Mouse (Mus musculus): Measurements from ENCODE around the gene Lnpep.
A peak's percentile ranks its signal among the peaks of the same experiment; 100 is the strongest.
"Not testable (repeated sequence)": the region's sequence is repeated elsewhere in the genome, so short reads cannot be mapped to it uniquely, and the experiment has no call there.

Lnpep gene

DNA sequence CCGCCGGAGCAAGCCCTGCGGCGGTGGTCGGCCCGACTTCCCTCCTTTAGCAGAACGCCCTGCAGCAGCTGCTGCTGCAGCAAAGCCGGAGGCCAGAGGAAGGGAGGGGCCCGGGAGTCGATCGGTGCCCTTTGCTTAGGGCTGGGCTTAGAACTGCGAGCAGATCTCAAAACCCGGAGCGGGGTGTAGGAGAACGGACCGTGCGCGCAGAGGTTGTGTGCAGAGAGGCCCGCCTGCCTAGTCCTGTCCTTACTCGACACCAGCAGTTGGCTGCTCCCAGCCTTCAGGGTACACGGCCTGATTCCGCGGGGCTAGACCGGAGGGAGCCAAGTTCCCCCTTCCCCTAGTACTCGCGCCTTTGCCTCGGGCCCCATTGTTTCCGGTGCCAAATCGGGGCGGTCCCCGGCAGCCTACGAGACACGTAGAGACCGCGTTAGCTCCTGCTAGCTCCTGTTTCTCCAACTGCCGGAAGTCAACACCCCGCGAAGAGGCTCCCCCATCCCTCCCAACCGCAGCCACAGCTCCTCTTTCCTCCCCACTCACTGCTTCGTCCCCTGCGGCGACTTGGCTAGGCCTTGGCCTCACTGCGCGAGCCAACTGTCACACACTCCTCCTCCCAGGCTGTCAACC is at the start of gene Lnpep:
TSS of gene Lnpep (minus strand) at position 94 of the 630 bp plus-strand sequence.
- DNase-seq (ENCODE audit: low spot score) = peak; percentile 98

DNA sequence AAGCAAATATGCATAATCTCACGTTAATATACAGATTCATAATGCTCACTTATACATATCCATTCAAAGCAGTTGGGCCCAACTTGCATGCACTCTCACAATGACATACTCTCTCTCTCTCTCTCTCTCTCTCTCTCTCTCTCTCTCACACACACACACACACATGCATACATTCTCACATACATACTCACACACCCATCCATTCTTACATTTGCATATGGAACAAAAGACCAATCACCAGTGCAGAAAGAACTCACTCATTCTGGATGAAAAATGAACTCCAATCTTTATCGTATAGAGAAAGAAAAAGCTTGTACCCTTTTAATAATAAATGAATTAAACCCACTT is 31.0 kb upstream of the Lnpep start:
- DNase-seq (ENCODE audit: low spot score) = no peak

DNA sequence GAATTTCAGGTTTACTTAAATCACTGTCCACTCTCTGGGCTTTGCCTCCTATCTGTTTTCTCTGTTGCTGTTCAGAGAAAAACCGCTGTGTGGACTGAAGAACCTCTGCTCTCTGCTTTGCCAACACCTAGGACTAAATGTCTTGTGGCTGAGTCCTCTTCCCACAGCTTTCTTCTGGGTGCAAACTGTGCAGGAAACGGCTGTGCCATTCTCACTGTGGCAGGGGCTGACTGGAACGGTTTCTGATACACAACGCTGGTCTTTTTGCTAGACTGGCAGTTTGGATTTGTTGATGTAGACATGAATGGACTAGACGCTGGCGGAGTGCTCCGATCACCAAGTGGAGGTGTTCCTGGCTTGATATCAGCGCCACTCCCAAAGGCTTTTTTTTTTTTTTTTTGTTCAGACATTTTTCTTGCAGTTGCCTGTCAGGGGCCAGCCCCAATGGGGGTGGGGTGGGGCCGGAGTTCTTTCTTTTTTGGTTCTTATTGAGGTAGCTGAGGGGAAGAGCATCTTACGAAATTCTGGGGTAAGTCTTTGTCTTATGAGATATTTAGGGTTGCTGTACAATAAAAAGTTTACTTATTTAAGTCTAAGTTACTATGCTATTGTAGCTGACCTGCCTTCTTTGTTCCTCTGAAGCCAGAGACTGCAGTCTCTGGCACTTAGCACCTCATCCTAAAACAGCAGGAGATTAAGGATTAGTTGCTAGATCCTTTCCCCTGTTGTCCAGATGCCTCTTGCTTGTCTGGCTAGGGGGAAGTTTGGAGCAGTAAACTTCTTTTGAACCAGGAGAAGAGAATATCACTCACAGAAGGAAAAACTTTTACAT is 30.4 kb upstream of the Lnpep start:
- no peak for DNase-seq (ENCODE audit: low spot score)

DNA sequence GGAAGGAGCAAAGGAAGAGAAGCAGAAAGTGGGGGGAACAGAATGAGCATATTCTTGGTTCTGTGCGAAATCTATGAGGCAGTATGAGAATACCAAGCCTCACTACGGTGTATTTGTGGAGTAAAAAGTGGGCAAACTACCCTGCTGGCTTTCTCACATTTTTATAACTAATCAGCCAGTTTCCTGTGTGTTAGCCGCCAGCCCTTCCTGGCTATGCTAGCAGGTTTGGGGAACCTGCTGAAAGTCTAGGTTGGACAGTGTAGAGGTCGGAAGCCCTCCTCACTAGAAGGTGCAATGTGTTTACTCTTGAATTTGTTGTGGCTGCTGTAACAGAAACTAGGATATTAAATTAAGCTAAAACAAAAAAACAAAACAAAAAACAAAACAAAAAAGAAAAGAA is 27.7 kb upstream of the Lnpep start:
- DNase-seq (ENCODE audit: low spot score) = no peak

DNA sequence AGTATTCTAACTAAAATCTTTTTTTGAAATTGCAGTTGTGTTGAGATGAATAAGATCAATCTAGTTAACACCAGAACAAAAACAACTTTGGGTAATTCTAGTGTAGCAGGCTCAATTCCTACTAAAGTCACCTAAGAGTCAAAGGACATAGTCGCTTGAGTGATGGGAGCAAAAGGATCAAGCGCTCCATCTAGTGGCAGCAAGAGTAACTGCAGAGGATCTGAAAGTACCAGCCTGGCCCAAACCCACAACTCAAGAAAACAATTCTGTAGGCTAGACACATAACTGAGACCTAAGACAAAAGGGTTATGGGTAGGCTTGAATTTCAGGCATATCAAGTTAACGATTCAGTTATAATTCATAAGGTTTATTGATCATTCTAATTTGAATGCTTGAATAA is 20.9 kb upstream of the Lnpep start:
- DNase-seq (ENCODE audit: low spot score) = peak; percentile 85

DNA sequence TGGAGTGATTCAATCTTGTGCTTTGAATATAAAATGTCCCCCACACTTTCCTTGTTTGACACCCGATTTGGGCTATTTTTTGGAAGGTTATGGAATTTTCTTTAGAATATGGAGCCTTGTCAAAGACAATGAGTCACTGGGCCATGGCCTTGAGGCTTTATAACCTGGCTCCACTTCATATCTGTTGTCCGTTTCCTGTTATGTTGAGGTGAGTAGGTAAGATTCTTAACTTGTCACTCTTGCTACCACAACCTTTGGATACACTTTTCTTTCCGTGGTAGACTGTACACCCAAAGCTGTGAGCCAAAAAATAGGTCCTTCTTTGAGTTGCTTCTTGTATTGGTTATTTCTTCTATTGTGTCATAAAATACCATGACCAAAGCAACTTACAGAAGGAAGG is 12.5 kb upstream of the Lnpep start:
- no peak for DNase-seq (ENCODE audit: low spot score)

DNA sequence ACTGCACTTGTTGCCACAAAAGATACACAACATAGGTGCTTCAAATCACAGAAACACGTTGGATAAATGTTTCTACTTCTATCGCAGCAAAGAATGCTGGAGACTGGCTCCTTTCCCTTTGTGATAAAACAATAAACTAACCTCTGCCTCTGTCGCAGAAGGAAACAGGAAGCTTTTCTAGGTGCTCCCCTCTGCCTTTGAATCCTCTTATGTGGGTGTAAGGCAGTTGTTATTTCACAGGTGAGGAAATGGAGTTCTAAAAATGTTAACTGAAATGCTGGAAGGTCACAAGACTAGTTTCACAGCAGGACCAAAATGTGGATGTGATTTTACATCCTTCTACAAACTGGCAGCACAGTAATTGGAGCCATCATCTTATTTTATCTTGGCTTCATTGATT is 11.3 kb upstream of the Lnpep start:
- DNase-seq (ENCODE audit: low spot score) = no peak

DNA sequence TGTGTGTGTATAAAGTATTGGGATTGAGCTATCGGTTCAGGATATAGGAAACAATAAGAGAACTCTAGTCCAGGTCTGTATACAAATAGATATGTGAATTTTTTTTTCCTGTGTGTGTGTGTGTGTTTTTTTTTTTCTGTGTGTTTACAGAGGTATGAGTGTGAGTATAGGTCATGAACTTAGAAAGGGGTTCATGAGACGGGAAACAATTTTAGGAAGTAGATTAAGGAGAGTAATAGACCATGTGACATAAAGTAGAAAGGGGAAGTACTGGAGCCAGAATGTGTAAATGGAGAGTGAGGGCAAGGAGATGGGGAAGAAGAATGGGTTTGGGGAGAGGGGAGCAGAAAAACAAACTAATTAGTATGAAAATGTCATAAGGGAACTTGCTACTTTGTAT is 9.2 kb upstream of the Lnpep start:
- DNase-seq (ENCODE audit: low spot score) = no peak

DNA sequence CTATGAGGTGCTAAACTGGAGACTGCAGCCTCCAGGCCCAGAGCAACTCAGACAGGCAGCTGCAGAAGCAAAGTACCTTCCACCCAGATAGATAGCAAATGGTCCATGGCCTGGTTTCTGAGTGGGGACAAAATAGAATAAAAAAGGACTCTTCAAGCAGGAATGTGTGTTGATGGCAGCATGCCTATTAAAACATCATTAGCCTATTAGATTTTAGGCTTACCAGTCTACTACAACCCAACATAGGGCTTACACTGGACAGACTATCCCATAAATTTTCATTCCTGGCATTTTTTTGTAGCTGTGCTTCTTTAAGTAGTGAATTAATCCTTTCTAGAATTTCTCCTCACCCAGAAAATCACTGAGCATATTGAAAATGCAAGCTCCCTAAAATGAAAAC is 7.1 kb upstream of the Lnpep start:
- DNase-seq (ENCODE audit: low spot score) = peak; percentile 60

DNA sequence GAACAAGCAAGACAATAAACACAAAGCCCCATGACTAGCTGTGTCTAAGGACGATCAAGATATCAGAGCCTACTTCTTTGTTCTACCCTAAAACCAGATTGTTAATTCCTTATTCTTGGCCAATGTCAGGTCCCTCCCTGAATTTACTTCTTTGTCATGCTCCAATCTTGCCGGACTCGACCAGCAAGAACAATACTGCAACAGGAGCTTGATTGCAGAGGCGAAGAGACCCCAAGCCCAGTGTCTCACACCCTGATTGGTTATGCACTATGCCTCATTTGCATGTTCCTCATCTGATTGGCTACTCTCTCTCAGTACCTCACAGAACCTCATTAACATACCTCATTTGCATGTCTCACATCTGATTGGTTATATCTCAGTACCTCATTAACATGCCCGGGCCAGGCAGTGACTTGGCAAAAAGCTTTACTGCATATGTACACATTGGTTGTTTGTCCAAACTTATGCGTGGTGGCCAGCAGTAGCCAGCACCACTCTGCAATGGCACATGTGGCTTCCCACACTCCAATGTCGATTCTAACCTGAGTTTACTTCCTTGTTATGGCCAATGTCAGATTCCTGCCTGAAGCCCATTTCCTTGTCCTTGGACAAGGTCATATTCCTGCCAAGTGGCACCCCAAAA is 3.5 kb upstream of the Lnpep start:
- not testable (repeated sequence) for DNase-seq (ENCODE audit: low spot score)

DNA sequence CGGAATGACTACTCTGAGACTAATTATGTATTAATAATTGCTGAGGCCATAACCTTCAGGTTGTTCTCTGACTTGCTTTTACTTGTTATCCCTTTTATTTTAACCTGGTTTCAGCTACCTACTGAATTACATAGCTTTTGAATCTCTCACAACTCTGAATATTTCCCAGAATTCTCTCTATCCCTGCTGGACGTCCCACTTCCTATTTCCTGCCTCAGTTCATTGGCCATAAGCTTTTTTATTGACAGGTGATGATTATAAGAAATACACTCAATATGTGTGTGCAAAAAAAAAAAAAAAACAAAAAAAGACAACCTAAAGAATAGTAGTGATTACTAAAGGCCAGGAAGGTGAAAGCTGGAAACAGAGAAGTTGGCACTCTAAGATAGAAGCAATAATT is 2.7 kb upstream of the Lnpep start:
- no peak for DNase-seq (ENCODE audit: low spot score)

DNA sequence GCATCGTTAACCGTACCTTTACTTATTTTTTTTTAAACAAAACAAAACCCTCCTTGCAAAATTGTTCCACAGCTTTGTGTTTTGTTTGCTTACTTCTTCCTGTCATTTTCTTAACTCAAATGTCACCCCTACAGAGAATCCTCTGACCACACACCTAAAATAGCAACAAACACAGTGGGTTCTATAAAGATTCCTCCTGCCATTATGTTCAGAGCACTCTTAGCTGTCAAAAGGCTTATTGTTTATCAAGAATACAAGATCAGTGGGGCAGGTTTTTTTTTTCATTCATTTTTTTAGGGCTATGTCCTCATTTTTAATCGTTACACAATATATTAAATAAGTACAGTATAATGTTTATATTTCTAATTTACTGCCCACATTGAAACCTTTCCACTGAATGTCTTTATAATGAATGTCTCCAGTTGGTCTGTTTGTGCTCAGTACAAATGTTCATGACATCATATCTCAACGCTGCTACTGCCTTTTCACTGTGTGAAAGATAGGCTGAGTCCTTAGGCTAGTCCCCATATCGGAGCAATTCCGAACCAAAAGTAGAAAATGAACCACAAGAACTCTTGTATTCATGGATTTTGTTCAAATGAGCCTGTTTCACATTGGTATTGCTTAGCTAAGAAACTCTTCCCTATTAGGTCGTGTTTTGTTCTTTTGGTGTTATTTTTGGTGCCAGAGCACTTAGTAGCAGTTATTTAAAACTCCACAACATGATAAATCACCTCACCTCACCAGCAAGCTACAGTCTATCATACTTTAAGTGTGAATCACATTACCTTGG is 1.2 kb upstream of the Lnpep start:
- peak; percentile 67 for DNase-seq (ENCODE audit: low spot score)

DNA sequence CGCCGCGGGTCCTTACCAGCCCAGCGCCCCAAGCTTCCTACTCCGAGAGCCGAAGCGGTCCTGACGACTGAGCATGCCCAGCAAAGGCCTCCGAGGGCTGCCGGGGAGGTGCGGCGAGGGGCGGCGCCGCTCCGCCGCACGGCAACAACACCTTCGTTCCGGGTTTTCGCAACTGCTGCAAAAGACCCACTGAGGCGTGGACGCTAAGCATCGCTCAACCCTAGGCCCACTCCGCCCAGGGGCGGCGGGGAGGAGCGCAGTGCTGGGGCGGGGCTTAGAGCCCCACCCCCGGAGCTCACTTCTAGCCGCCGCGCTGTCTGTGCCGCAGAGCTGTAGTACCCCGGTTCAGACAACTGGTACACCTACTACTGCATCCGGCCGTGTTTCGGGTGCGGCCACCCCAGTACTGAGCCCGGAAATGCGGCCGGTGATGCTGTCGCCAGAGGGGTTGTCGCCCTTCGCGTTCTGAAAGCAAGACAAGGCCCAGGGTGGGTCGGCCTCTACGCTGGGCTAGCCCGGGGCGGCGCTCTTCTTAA is 361 bp downstream of the Lnpep start:
- peak; percentile 97 for DNase-seq (ENCODE audit: low spot score)

DNA sequence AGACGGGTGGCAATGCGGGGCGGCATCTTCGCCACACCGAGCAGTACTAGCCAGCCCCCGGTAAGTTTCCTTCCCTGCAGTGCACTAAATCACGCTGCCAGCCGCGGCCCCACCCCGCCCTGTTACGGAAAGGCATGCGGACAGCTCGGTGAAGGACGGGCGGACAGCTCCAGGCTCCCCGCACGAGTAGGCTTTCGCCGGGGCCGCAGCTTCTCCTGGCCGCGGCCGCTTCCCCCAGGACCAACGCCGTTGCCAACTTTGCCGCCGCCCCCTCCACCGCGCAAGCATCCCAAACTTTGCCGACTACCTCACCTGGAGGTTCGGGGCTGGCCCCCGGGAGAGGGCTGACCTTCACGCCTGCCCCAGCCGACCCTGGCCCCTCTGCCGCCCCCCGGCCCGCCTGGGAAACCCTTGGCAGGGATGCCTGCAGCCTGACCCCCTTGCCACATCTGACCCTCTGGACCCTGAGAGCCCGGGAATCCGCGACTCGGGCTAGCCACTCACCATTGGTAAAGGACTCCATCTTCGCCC is 895 bp downstream of the Lnpep start:
- DNase-seq (ENCODE audit: low spot score) = peak; percentile 61

DNA sequence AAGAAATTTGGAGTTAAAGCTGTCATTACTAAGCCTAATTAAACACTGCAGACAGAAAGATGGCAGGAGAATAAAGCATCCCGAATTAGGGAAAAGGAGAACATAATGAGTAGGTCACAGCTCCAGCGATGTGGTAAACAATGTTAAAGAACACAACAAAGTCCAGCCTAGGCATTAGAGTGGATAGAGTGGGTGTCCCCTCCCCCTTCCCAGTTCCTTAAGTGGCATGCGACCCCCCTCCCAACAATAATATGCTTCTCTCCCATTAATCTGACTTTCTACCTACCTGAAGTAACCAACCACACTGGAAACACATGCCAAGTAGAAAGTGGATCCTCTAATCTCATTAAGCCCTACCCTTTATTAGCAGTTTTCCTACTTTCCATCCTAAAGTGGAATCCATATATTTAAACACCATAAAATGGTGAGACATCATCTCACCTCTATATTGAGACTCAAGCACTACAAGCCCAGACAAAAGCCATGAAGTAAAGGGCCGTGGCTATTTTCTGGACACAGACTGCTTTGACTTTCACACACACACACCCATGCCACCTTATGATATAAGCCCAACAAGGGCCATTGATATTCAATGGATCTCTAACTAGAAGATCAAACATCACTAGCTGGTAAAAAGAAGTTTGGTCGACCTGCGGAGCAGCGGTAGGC is 1.5 kb downstream of the Lnpep start:
- DNase-seq (ENCODE audit: low spot score) = peak; percentile 75

DNA sequence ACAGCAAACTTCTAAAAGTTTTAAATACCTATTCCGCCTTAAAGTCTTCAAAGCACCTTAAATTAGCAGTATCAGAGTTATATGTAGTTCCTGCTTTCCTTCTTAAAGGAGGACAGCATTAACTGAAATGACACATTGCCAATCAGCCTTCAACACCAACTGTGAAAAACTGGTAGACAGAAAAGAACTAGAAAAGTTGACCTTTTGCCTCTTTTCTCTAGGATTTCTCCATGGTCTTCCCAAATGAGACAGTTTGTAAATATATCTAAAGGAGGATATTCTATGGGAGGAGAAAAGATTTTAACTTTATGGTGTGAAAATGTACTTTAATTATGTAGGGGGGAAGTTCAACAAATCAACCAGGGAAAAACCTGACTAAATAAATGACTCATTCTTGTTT is 2.3 kb downstream of the Lnpep start:
- DNase-seq (ENCODE audit: low spot score) = peak; percentile 68

DNA sequence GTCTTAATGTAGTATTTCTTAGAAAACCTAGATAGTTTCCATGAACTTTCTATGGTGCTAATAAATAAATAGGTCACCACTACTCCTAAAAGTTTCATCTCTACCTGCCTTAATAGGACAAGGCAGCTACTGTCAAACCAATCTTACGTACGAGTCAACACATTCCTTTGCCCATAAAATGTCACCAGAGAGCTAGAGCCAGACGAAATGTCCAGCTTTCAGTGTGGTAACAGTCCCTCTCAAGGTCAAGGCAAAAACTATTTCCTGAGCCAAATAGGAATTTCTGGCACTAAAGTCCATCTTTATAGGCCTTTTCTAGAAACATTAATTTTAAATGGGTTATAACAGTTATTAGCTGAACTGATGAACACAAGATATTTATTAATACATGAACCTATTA is 3.3 kb downstream of the Lnpep start:
- peak; percentile 66 for DNase-seq (ENCODE audit: low spot score)

DNA sequence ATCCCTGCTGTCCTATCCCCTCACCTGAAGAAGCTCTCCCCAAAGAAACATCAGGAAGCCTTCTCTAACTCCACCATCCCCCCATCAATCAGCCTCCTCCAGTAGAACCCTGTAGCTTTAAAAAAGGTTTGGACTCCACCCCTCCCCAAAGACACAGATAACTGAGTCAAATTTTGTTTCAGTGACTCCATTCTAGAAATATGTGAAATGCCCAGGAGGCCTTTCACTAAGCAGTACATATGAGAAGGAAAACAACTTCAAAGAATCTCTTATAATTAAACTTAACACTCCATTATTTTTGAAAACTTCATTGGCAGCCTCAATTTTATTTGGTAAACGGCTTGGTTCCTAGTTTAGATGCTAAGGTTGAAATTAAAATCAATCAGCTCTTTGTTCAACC is 6.4 kb downstream of the Lnpep start:
- DNase-seq (ENCODE audit: low spot score) = peak; percentile 53

DNA sequence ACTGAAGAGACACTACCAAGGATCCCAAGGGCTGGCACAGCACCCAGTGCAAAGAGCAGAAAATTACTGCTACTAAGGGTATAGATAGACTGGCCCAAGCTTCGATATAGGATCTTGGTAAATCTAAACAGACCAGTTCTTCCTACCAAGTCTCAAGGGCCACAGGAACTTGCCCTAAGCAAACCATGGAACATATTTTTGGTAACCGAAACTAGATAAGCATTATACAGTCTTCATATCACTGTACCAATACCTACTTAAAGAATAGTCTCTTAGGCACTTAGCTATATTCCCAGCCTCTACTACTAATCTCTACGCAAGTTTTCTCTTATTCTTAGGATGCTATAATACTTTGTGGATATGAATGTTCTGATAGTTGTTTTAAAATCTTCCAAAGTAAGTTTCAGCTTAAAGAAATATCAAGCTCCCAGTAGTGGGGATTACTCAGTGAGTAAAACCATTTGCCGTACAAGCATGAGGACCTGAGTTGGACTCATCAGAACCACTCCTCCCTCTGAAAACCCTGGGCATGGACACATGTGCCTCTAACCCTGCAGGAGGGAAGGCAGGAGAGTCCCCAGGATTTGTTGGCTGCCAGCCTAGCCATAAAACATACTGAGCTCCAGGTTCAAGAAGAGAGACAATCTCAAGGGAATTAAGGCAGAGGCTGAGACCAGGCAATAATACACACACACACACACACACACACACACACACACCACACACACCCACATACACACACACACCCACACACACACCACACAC is 7.2 kb downstream of the Lnpep start:
- peak; percentile 76 for DNase-seq (ENCODE audit: low spot score)

DNA sequence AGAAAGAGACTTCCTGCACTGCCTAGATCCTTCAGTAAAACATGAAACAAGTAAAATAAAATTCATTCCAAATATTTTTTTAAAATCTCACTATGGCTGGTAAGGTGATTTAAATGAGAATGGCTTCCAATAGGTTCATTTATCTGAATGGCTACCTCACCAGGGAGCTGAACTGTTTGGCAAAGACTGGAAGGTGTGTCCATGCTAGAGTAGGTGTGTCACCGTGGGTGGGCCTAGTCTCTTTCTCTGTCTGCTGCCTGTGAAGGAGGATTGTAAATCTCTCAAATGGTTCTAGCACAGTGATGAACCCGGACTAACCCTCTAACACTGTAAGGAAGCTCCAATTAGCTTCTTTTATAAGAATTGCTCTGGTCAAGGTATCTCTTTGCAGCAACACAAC is 12.5 kb downstream of the Lnpep start:
- DNase-seq (ENCODE audit: low spot score) = no peak

DNA sequence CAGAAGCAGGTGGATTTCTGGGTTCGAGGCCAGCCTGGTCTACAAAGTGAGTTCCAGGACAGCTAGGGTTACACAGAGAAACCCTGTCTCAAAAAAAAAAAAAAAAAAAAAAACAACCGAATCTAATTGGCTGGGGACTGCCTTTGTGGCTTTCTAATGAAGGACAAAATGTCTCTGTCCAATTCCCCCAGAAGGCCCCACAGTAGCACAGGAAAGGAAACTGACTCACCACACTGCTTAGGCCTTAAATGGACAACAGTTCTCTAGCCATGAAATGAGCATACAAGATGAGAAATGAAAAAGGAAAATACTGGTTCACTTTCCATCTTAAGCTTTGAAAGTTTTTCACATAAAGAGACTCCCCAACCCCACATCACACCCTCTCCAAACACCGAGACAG is 15.3 kb downstream of the Lnpep start:
- no peak for DNase-seq (ENCODE audit: low spot score)

All from adipocyte (in vitro differentiated cells).